Mouse (Mus musculus): ENCODE results near the gene Akap6.

- no peak for TF ChIP-seq CTCF (IDR thresholded peaks at IDR 0.05; ENCODE audit: low read depth)
- TF ChIP-seq EP300 (IDR thresholded peaks at IDR 0.05; ENCODE audit: low read depth), result no peak
Measured at GRCm38 (mm10) chr12:53032762-53033161, 333.6 kb downstream of the Akap6 start.
